Mouse (Mus musculus): ENCODE measurements at regions not wholly inside any gene's neighbourhood (a gene's known extent, or its start where the extent isn't known, plus 50 kb on each side); places are given as distances from the start of the nearest gene placed in this dataset.

DNA sequence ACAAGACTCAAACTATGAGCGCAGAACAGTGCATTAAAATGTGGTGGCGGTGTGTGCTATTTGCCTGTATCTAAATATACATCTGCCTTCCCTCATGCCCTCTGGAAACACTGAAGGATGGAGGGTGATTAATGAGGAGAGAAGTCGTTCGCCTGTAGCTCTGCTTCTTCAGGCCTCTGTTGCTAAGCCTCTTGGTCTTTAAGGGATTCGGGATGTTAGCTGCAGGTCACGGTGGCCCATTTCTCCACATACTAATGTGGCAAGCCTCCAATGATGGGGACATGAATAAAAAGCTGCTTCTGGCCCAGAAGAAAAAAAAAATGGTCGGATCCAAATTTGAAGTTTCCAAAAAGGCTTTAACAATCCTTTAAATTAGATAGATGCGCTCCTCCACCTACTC lies 137.0 kb upstream of the Btg1 start:
- H3K9me3 ChIP-seq (ENCODE audit: control insufficient read depth, low read length) = 0 out of 2 replicates have a peak, but pooled peaks cover 3% of the 10 kb centered on the region
- H3K27me3 ChIP-seq (ENCODE audit: control insufficient read depth) = no peaks in the 10 kb centered on the region
- no peak overlapping the region for H3K4me3 ChIP-seq (replicated peaks)
- TF ChIP-seq TAL1 (IDR thresholded peaks at IDR 0.05; ENCODE audit: low read length) = no peak
- TF ChIP-seq GATA1 (IDR thresholded peaks at IDR 0.05; ENCODE audit: low read length) = no peak
- H3K36me3 ChIP-seq (ENCODE audit: control insufficient read depth) = no peaks in the 10 kb centered on the region
- no peaks in the 10 kb centered on the region for H3K4me1 ChIP-seq (ENCODE audit: control insufficient read depth)

DNA sequence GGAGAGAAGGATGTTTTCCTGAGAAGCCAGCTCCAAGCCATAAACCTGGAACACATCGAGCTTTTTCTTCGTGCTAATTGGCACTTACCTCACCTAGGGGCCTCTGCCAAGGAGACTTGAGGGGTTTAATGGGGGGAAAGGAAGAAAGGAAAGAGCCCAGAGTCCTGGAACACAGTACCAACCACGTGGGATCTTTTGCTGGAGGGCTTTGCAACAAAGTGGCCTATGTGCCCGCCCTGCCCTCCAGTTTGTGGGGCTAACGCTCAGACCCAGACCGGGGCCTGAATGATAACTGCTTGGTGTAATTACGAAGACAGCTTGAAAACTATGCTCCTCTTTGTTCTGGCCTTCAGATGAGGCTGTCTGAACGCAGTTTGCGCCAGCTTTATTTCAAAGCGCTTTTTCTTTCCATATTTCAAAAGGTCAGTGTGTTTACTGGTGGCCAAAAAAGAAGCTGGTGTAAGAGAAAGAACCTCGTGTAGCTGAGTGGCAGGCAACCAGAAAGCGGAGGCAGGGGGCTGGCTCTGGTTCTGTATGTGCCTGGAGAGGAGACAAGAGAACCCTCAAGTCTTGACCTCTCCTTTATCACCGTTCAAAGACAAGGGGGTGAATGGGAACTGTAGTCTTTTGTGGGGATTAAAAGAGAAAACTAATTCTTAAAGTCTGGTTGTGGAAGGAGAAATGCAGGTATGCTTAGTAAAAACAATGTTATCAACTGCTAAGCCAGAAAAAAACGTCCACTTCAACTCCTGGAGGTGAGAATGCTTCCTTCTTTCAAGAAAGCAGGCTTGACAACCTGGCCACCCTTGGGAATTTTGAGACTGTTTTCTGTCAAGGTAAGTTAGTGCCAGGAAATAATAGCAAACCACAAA lies 136.1 kb upstream of the Btg1 start:
- no peaks in the 10 kb centered on the region for H3K36me3 ChIP-seq (ENCODE audit: control insufficient read depth)

GRCm38 (mm10) chr10:96481325-96481638 lies 135.5 kb upstream of the Btg1 start:
- H3K36me3 ChIP-seq (ENCODE audit: control insufficient read depth) = no peaks in the 10 kb centered on the region
- H3K4me3 ChIP-seq (replicated peaks) = no peak overlapping the region
- TF ChIP-seq GATA1 (IDR thresholded peaks at IDR 0.05; ENCODE audit: low read length) (no peak), TAL1 (IDR thresholded peaks at IDR 0.05; ENCODE audit: low read length) (no peak)
- H3K27me3 ChIP-seq (ENCODE audit: control insufficient read depth) = no peaks in the 10 kb centered on the region
- H3K4me1 ChIP-seq (ENCODE audit: control insufficient read depth) = no peaks in the 10 kb centered on the region
- 0 out of 2 replicates have a peak, but pooled peaks cover 3% of the 10 kb centered on the region for H3K9me3 ChIP-seq (ENCODE audit: control insufficient read depth, low read length)

More for the DNA sequence above, 136.1 kb upstream of the Btg1 start:
- Histone ChIP-seq H3K4me3 (replicated peaks) (no peak overlapping the region), H3K9me3 (ENCODE audit: control insufficient read depth, low read length) (0 out of 2 replicates have a peak, but pooled peaks cover 3% of the 10 kb centered on the region), H3K4me1 (ENCODE audit: control insufficient read depth) (no peaks in the 10 kb centered on the region), H3K27me3 (ENCODE audit: control insufficient read depth) (no peaks in the 10 kb centered on the region)
- TF ChIP-seq GATA1 (IDR thresholded peaks at IDR 0.05; ENCODE audit: low read length) = no peak
- TF ChIP-seq TAL1 (IDR thresholded peaks at IDR 0.05; ENCODE audit: low read length) = no peak

- no peaks in the 10 kb centered on the region for H3K36me3 ChIP-seq (ENCODE audit: control insufficient read depth)
- no peaks in the 10 kb centered on the region for H3K9me3 ChIP-seq (ENCODE audit: control insufficient read depth, low read length)
- TF ChIP-seq TAL1 (IDR thresholded peaks at IDR 0.05; ENCODE audit: low read length) (no peak), GATA1 (IDR thresholded peaks at IDR 0.05; ENCODE audit: low read length) (no peak)
- H3K4me3 ChIP-seq (replicated peaks) = no peak overlapping the region
- no peaks in the 10 kb centered on the region for H3K27me3 ChIP-seq (ENCODE audit: control insufficient read depth)
- no peaks in the 10 kb centered on the region for H3K4me1 ChIP-seq (ENCODE audit: control insufficient read depth)
Observed at GRCm38 (mm10) chr10:96486724-96487123, 130.1 kb upstream of the Btg1 start.

GRCm38 (mm10) chr10:96493706-96494105 lies 123.1 kb upstream of the Btg1 start:
- no peaks in the 10 kb centered on the region for H3K4me1 ChIP-seq (ENCODE audit: control insufficient read depth)
- no peak overlapping the region for H3K4me3 ChIP-seq (replicated peaks)
- H3K27me3 ChIP-seq (ENCODE audit: control insufficient read depth) = no peaks in the 10 kb centered on the region
- no peaks in the 10 kb centered on the region for H3K9me3 ChIP-seq (ENCODE audit: control insufficient read depth, low read length)
- TF ChIP-seq TAL1 (IDR thresholded peaks at IDR 0.05; ENCODE audit: low read length) (no peak), GATA1 (IDR thresholded peaks at IDR 0.05; ENCODE audit: low read length) (no peak)
- H3K36me3 ChIP-seq (ENCODE audit: control insufficient read depth) = no peaks in the 10 kb centered on the region

DNA sequence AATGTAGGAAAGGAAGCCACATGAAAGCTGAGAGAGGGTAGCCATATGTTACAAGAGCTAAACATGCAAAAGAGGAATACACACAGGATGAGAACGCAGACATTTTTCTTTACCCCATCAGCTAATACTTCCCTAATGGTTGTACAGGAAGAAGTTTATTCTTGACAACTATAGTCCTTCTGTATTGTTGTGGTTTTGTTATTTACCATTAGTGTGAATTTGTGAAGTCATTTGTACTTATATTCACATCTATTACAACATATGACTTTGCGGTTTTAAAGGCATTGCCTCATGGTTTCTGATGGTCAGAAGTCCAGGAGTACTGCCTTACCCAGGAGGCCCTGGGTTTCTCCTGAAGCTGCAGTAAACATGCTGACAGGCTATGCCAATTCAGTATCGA lies 120.1 kb upstream of the Btg1 start:
- H3K9me3 ChIP-seq (ENCODE audit: control insufficient read depth, low read length) = no peaks in the 10 kb centered on the region

GRCm38 (mm10) chr10:96497482-96497881 lies 119.3 kb upstream of the Btg1 start:
- no peaks in the 10 kb centered on the region for H3K36me3 ChIP-seq (ENCODE audit: control insufficient read depth)
- H3K9me3 ChIP-seq (ENCODE audit: control insufficient read depth, low read length) = no peaks in the 10 kb centered on the region
- no peak for TF ChIP-seq TAL1 (IDR thresholded peaks at IDR 0.05; ENCODE audit: low read length)
- TF ChIP-seq GATA1 (IDR thresholded peaks at IDR 0.05; ENCODE audit: low read length) = no peak
- no peak overlapping the region for H3K4me3 ChIP-seq (replicated peaks)
- no peaks in the 10 kb centered on the region for H3K27me3 ChIP-seq (ENCODE audit: control insufficient read depth)
- H3K4me1 ChIP-seq (ENCODE audit: control insufficient read depth) = no peaks in the 10 kb centered on the region

More for the DNA sequence above, 120.1 kb upstream of the Btg1 start:
- Histone ChIP-seq H3K36me3 (ENCODE audit: control insufficient read depth) (no peaks in the 10 kb centered on the region), H3K4me3 (replicated peaks) (no peak overlapping the region), H3K27me3 (ENCODE audit: control insufficient read depth) (no peaks in the 10 kb centered on the region), H3K4me1 (ENCODE audit: control insufficient read depth) (no peaks in the 10 kb centered on the region)
- TF ChIP-seq GATA1 (IDR thresholded peaks at IDR 0.05; ENCODE audit: low read length) (no peak), TAL1 (IDR thresholded peaks at IDR 0.05; ENCODE audit: low read length) (no peak)

DNA sequence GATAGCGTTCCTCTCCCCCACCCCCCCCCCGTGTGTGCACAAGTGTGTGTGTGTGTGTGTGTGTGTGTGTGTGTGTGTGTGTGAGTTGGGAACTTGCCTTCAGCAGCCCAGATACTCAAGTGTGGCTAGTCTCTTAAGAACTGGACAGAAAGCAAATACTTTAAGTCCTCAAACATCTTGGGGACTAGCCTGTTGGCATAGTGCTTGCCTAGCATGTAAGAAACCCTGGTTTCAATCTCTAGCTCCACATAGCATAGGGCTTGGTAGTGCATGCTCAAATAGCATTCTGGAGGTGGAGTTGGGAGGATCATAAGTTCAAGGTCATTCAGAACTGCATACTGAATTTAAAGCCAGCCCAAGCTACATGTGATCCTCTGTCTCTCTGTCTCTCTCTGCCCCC lies 117.5 kb upstream of the Btg1 start:
- H3K27me3 ChIP-seq (ENCODE audit: control insufficient read depth) = no peaks in the 10 kb centered on the region
- TF ChIP-seq TAL1 (IDR thresholded peaks at IDR 0.05; ENCODE audit: low read length) = no peak
- TF ChIP-seq GATA1 (IDR thresholded peaks at IDR 0.05; ENCODE audit: low read length) = no peak
- no peaks in the 10 kb centered on the region; the same call in 1 of the 2 replicates for H3K9me3 ChIP-seq (ENCODE audit: control insufficient read depth, low read length)
- no peaks in the 10 kb centered on the region for H3K36me3 ChIP-seq (ENCODE audit: control insufficient read depth)
- no peak overlapping the region for H3K4me3 ChIP-seq (replicated peaks)
- no peaks in the 10 kb centered on the region for H3K4me1 ChIP-seq (ENCODE audit: control insufficient read depth)

DNA sequence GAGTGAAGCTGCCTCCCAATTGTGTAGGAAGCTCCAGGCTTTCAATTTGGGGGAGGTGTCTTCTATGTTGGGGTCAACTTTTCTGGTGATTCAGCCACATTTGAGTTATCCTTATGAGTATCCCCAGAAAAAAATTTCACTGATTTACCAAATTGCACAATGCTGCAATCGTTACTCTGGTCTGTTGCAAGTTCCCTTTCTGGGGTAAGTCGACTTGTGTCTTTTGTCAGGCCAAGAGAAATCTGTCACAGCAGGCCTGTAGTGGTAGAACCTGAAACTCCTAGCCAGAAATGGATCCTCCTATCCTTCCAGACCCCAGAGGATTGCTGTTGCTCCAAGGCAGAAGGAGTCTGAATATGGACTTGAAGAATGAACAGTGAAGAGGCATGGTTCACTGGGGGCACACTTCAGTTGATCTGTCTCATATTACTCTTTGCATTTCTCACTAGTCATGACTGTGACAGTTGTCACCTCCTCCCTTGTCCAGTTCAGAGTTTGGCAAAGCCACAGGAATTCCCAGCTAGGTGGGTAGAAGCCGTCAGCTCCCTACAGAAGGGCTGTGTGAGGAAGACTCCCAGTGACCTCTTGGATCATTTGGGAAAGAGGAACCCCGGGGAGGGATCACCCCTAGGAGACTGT lies 114.6 kb upstream of the Btg1 start:
- Histone ChIP-seq H3K27me3 (ENCODE audit: control insufficient read depth) (no peaks in the 10 kb centered on the region), H3K4me3 (replicated peaks) (no peak overlapping the region), H3K4me1 (ENCODE audit: control insufficient read depth) (no peaks in the 10 kb centered on the region), H3K36me3 (ENCODE audit: control insufficient read depth) (no peaks in the 10 kb centered on the region), H3K9me3 (ENCODE audit: control insufficient read depth, low read length) (no peaks in the 10 kb centered on the region; the same call in 1 of the 2 replicates)
- TF ChIP-seq GATA1 (IDR thresholded peaks at IDR 0.05; ENCODE audit: low read length) (no peak), TAL1 (IDR thresholded peaks at IDR 0.05; ENCODE audit: low read length) (no peak)
